Comparison of ENCODE assay signal across 24 mouse cellular contexts in genomic region chr12:72323778-72324177, GRCm38 (mm10).
DNase-seq lines count a peak whose midpoint lies in the region; ATAC-seq and TF ChIP-seq lines count a peak whose summit lies in the region.
"Had no signal": no experiment of that assay in that cellular context is flagged by ENCODE, and none has a peak within 500 bp of the region (broad histone marks: within the 10 kb centered on the region; RNA-seq: fewer than 3 reads in every experiment).

No protein-coding gene starts in this region.

- H3K4me3 ChIP-seq in lung, embryonic 14.5 days (ENCODE audit: low read depth, low read length), result no peak overlapping the region
- H3K4me3 ChIP-seq in lung, adult 2 months (replicated peaks; ENCODE audit: extremely low read depth, low read depth, low read length), result no peak overlapping the region
- H3K4me3 ChIP-seq in neural tube, embryonic 15.5 days (replicated peaks), result no peak overlapping the region
- H3K4me3 ChIP-seq: embryonic facial prominence, embryonic 15.5 days; gastrocnemius, adult 2 months; hindbrain, embryonic 12.5 days; hindbrain, embryonic 15.5 days had no signal

- H3K4me1 ChIP-seq in lung, embryonic 14.5 days (ENCODE audit: insufficient read depth), result 0 out of 2 replicates have a peak, but pooled peaks cover 4% of the 10 kb centered on the region
- H3K4me1 ChIP-seq in lung, adult 2 months (ENCODE audit: control insufficient read depth, insufficient read depth, low read length), result peaks cover 2% of the 10 kb centered on the region; the same call in 1 of the 2 replicates
- H3K4me1 ChIP-seq in neural tube, embryonic 15.5 days, result 0 out of 2 replicates have a peak, but pooled peaks cover 3% of the 10 kb centered on the region
- H3K4me1 ChIP-seq: embryonic facial prominence, embryonic 15.5 days had no signal

- WGBS in lung, embryonic 14.5 days, result 43% methylated on average over 4 of the region's 4 CpGs
- 38% methylated on average over 4 of the region's 4 CpGs for WGBS in lung, adult 2 months
- 63% methylated on average over 4 of the region's 4 CpGs for WGBS in neural tube, embryonic 15.5 days

- H3K4me2 ChIP-seq in lung, embryonic 14.5 days, result no peak overlapping the region
- H3K4me2 ChIP-seq in neural tube, embryonic 15.5 days, result no peak overlapping the region
- H3K4me2 ChIP-seq: embryonic facial prominence, embryonic 15.5 days; heart, embryonic 11.5 days; hindbrain, embryonic 12.5 days; hindbrain, embryonic 15.5 days had no signal

- no peak overlapping the region for H3K9ac ChIP-seq in lung, embryonic 14.5 days
- no peak overlapping the region for H3K9ac ChIP-seq in neural tube, embryonic 15.5 days (replicated peaks)
- H3K9ac ChIP-seq: embryonic facial prominence, embryonic 15.5 days; forebrain, postnatal 0 days; hindbrain, embryonic 12.5 days; hindbrain, embryonic 15.5 days had no signal

- no peaks in the 10 kb centered on the region for H3K9me3 ChIP-seq in lung, embryonic 14.5 days (ENCODE audit: low read depth, low read length)
- no peaks in the 10 kb centered on the region for H3K9me3 ChIP-seq in neural tube, embryonic 15.5 days (replicated peaks)
- H3K9me3 ChIP-seq: embryonic facial prominence, embryonic 15.5 days; hindbrain, embryonic 12.5 days; hindbrain, embryonic 15.5 days had no signal

- no peak for TF ChIP-seq CTCF in lung, embryonic 14.5 days (IDR thresholded peaks at IDR 0.05; ENCODE audit: low read depth)
- no peak for TF ChIP-seq CTCF in lung, adult 2 months (IDR thresholded peaks at IDR 0.05; ENCODE audit: insufficient read depth, low read length)

- no peak for ATAC-seq in lung, embryonic 14.5 days (ENCODE audit: insufficient read depth)
- ATAC-seq in neural tube, embryonic 15.5 days (ENCODE audit: low FRiP score), result no peak
- ATAC-seq: CD4-positive, CD25-positive, alpha-beta regulatory T cell, adult 4 months; forebrain, embryonic 14.5 days; forebrain, postnatal 0 days; Patski had no signal

- H3K36me3 ChIP-seq in lung, embryonic 14.5 days (ENCODE audit: insufficient read depth), result no peaks in the 10 kb centered on the region
- H3K36me3 ChIP-seq in neural tube, embryonic 15.5 days, result no peaks in the 10 kb centered on the region
- H3K36me3 ChIP-seq: embryonic facial prominence, embryonic 15.5 days; hindbrain, embryonic 12.5 days; hindbrain, embryonic 15.5 days had no signal

- peak; percentile 44 for DNase-seq in lung, embryonic 14.5 days
- no peak for DNase-seq in lung, adult 2 months
- peak; percentile 77 for DNase-seq in retina, postnatal 1 day
- no peak for DNase-seq in retina, embryonic 14.5 days (ENCODE audit: low spot score)
- DNase-seq in adipocyte (ENCODE audit: low spot score), result peak; percentile 7
- DNase-seq in ovary, postnatal 10 days (ENCODE audit: low spot score), result no peak
- DNase-seq: adrenal gland, adult 2 months; adrenal gland, postnatal 14 days; cerebellum, adult 11 months; cerebellum, adult 2 months; cerebellum, adult 9-11 months; cerebellum, postnatal 25 days; embryo, embryonic 11 days; forebrain, postnatal 0 days; gastrocnemius, adult 2 months; gastrocnemius, postnatal 14 days had no signal

- H3K27me3 ChIP-seq in lung, embryonic 14.5 days (ENCODE audit: insufficient read depth, low read length), result no peaks in the 10 kb centered on the region
- H3K27me3 ChIP-seq in neural tube, embryonic 15.5 days (replicated peaks), result no peaks in the 10 kb centered on the region
- H3K27me3 ChIP-seq: embryonic facial prominence, embryonic 15.5 days; hindbrain, embryonic 12.5 days; hindbrain, embryonic 15.5 days; Patski had no signal

- TF ChIP-seq POLR2A in lung, adult 2 months (IDR thresholded peaks at IDR 0.05; ENCODE audit: borderline replicate concordance, extremely low read depth, low read depth, low read length), result no peak

- no peak overlapping the region for H3K27ac ChIP-seq in lung, embryonic 14.5 days (ENCODE audit: low read depth)
- H3K27ac ChIP-seq in neural tube, embryonic 15.5 days (replicated peaks), result no peak overlapping the region
- H3K27ac ChIP-seq: embryonic facial prominence, embryonic 15.5 days; gastrocnemius, adult 2 months; hindbrain, embryonic 12.5 days; hindbrain, embryonic 15.5 days had no signal

Comparison
In these comparisons a context has a peak if more than half of its experiments do, and no peak if none do; other contexts are left out.
1. DNase-seq: peak in lung, embryonic 14.5 days (single experiment), retina, postnatal 1 day (single experiment) and adipocyte (single experiment); none in lung, adult 2 months (single experiment), retina, embryonic 14.5 days (single experiment) and ovary, postnatal 10 days (single experiment).